Mouse (Mus musculus) brain, embryonic 14.5 days (tissue): ENCODE measurements around the gene Syne2.

Experiments
- CTCF ChIP-seq: fragments of 200-500 bp; IDR thresholded peaks from 2 replicates; pipeline ENCODE4 v1.5.1; 2012; ENCODE audit warnings: inconsistent platforms, mild to moderate bottlenecking, moderate library complexity, borderline replicate concordance; ENCODE audit not compliant: insufficient read depth, insufficient read length; ENCODE audit errors: extremely low read depth
- POLR2A ChIP-seq: fragments of 200-500 bp; IDR thresholded peaks from 2 replicates; pipeline ENCODE4 v1.6.1; 2012; ENCODE audit warnings: mild to moderate bottlenecking, inconsistent platforms, borderline replicate concordance; ENCODE audit not compliant: poor library complexity, insufficient read depth, insufficient read length, severe bottlenecking; ENCODE audit errors: extremely low read depth

- no peak for TF ChIP-seq CTCF
- TF ChIP-seq POLR2A, result no peak
These were observed 9.8 kb downstream of the Syne2 start for GRCm38 (mm10) chr12:75827751-75828150.
